Mouse (Mus musculus) myocyte (in vitro differentiated cells): ENCODE data around the gene Aaas.

Experiments
- CEBPB ChIP-seq: IDR thresholded peaks from 2 replicates; pipeline ENCODE4 v1.6.1; 2011; ENCODE audit warnings: mild to moderate bottlenecking, moderate library complexity; ENCODE audit not compliant: poor library complexity, insufficient read depth, severe bottlenecking
- E2F4 ChIP-seq: IDR thresholded peaks from one replicate; pipeline ENCODE4 v1.6.1; 2011; ENCODE audit warnings: mild to moderate bottlenecking, control low read depth, moderate library complexity; ENCODE audit not compliant: insufficient read depth
- MAX ChIP-seq: IDR thresholded peaks from one replicate; pipeline ENCODE4 v1.6.1; 2011; ENCODE audit warnings: low read depth, mild to moderate bottlenecking, control low read depth
- MYOD1 ChIP-seq, 3 experiments: IDR thresholded peaks; one replicate each; pipeline ENCODE4 v1.6.1; 2011; ENCODE audit warnings: control low read depth in 2 of 3, low read depth in 2 of 3, mild to moderate bottlenecking in 2 of 3, moderate library complexity in 1 of 3; ENCODE audit not compliant: insufficient read length in 2 of 3, control insufficient read depth in 1 of 3
- MYOG ChIP-seq, 3 experiments: IDR thresholded peaks; one replicate each; pipeline ENCODE4 v1.6.1; 2011; ENCODE audit warnings: control low read depth in 2 of 3, low read depth in 2 of 3, mild to moderate bottlenecking in 2 of 3; ENCODE audit not compliant: insufficient read length in 2 of 3, control insufficient read depth in 1 of 3, insufficient read depth in 1 of 3
- POLR2A ChIP-seq: IDR thresholded peaks from one replicate; pipeline ENCODE4 v1.6.1; 2011; ENCODE audit warnings: low read depth, mild to moderate bottlenecking, control low read depth, moderate library complexity; ENCODE audit not compliant: insufficient read length
- POLR2AphosphoS2 ChIP-seq: IDR thresholded peaks from one replicate; pipeline ENCODE4 v1.6.1; 2011; ENCODE audit warnings: low read depth, control low read depth; ENCODE audit not compliant: insufficient read length
- REST ChIP-seq: IDR thresholded peaks from one replicate; pipeline ENCODE4 v1.6.1; 2011; ENCODE audit warnings: mild to moderate bottlenecking, control low read depth, moderate library complexity; ENCODE audit not compliant: insufficient read depth, insufficient read length
- SRF ChIP-seq: IDR thresholded peaks from one replicate; pipeline ENCODE4 v1.6.1; 2011; ENCODE audit warnings: low read depth; ENCODE audit not compliant: control insufficient read depth, insufficient read length
- TCF12 ChIP-seq: IDR thresholded peaks from one replicate; pipeline ENCODE4 v1.6.1; 2011; ENCODE audit warnings: mild to moderate bottlenecking, control low read depth; ENCODE audit not compliant: poor library complexity, insufficient read depth, severe bottlenecking
- TCF3 ChIP-seq: IDR thresholded peaks from one replicate; pipeline ENCODE4 v1.6.1; 2011; ENCODE audit warnings: low read depth, control low read depth; ENCODE audit not compliant: insufficient read length
- USF1 ChIP-seq: IDR thresholded peaks from one replicate; pipeline ENCODE4 v1.6.1; 2011; ENCODE audit warnings: low read depth, mild to moderate bottlenecking, control low read depth, moderate library complexity

GRCm38 (mm10) chr15:102353986-102354385, 3.4 kb upstream of the Aaas start:
- TF ChIP-seq E2F4, result no peak
- TF ChIP-seq POLR2AphosphoS2, result no peak
- no peak for TF ChIP-seq MAX
- TF ChIP-seq POLR2A, result no peak
- TF ChIP-seq TCF12, result no peak
- no peak for TF ChIP-seq USF1
- TF ChIP-seq MYOD1 (IDR thresholded peaks at IDR 0.05; ENCODE audit: control insufficient read depth in 1 of 3, insufficient read length in 2 of 3, low read depth in 2 of 3), result no peak
- TF ChIP-seq SRF, result no peak
- TF ChIP-seq REST, result no peak
- no peak for TF ChIP-seq TCF3
- no peak for TF ChIP-seq CEBPB
- TF ChIP-seq MYOG (IDR thresholded peaks at IDR 0.05; ENCODE audit: control insufficient read depth in 1 of 3, insufficient read depth in 1 of 3, insufficient read length in 2 of 3, low read depth in 2 of 3), result no peak
